Mouse (Mus musculus): Measurements from ENCODE around the gene Pou5f2. TPM values are rescaled to one million over a fixed set of nuclear protein-coding genes. Genes with fewer than 3 reads are reported as not detected.

Gene Pou5f2
- total RNA-seq (2021) = 2.2 and 2.5 TPM in 2 replicates
- long read RNA-seq = 0 reads

GRCm38 (mm10) chr13:78024683-78025294, at the start of gene Pou5f2:
Gene Pou5f2 (plus strand): TSS chr13:78024902.
- DNase-seq = no peak

GRCm38 (mm10) chr13:77976248-77976647, 48.5 kb upstream of the Pou5f2 start:
- DNase-seq = no peak

- DNase-seq = no peak
Observed at GRCm38 (mm10) chr13:77977121-77977520, 47.6 kb upstream of the Pou5f2 start.

GRCm38 (mm10) chr13:77982105-77982851, 42.4 kb upstream of the Pou5f2 start:
- no peak for DNase-seq

GRCm38 (mm10) chr13:77982852-77983202, 41.9 kb upstream of the Pou5f2 start:
- DNase-seq = no peak

GRCm38 (mm10) chr13:77991189-77991886, 33.4 kb upstream of the Pou5f2 start:
- DNase-seq = no peak

GRCm38 (mm10) chr13:78004649-78005048, 20.1 kb upstream of the Pou5f2 start:
- DNase-seq = no peak

GRCm38 (mm10) chr13:78005344-78005743, 19.4 kb upstream of the Pou5f2 start:
- no peak for DNase-seq

- peak; percentile 2 for DNase-seq
Observed at GRCm38 (mm10) chr13:78010176-78010575, 14.5 kb upstream of the Pou5f2 start.

- DNase-seq = no peak
Observed at GRCm38 (mm10) chr13:78032821-78033220, 8.1 kb downstream of the Pou5f2 start.

GRCm38 (mm10) chr13:78037203-78037602, 12.5 kb downstream of the Pou5f2 start:
- DNase-seq = no peak

- DNase-seq = no peak
Observed at GRCm38 (mm10) chr13:78043203-78043602, 18.5 kb downstream of the Pou5f2 start.

GRCm38 (mm10) chr13:78045116-78045515, 20.4 kb downstream of the Pou5f2 start:
- DNase-seq = no peak

Other genes with a start within 250 kb of the Pou5f2 start
- 17.5 and 28.8 TPM in 2 replicates for gene Nr2f1, start 174.9 kb downstream of the Pou5f2 start, total RNA-seq (2021)

Data from adrenal gland, postnatal 25 days (tissue).